Mouse (Mus musculus): Measurements from ENCODE around the gene Nanp.

Nanp gene

DNA sequence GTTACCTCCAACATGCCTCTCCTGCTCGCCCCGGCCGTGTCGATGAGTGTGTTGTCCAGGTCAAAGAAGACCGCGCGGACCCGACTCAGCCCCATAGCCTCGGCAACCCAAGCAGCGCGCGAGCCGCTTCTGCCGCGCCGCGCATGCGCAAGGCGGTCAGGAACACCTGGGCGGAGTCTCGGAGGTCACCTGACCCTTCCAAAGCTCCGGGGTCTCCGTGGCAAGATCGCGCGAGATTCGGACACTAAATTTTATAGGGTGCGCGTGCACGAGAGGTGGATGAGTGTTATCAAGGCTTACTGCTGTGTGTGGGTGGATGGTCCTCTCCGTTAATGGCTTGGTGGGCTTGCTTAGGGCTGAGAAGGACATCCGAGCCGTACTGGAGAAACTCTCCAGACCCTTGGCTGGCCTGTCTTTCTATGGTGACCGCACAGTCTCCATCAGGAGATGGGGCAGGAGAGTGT is at the start of gene Nanp, which contains the start of gene Ninl:
TSS of gene Nanp (minus strand) at position 167 of the 464 bp plus-strand sequence.
TSS of gene Ninl (minus strand) at position 151 of the 464 bp plus-strand sequence.
- peak; percentile 78 to 89 for DNase-seq (ENCODE audit: low spot score in 2 of 2)

DNA sequence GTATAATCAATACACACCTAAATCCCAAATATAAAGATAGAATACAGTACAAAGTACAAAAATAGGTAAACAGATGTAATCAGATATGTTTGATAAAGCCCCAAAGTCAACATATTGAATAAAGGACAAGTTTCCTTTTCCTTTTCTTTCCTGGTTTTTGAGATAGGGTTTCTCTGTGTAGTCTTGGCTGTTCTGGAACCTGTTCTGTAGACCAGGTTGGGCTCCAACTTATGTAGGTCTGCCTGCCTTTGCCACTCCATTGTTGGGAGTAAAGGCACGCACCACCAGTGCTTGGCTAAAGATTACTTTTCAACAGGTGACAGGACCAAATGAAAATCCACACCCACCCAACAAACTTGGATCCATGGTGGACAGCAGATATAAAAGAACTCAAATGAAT is 17.4 kb upstream of the Nanp start:
- DNase-seq (ENCODE audit: low spot score in 2 of 2) = no peak

DNA sequence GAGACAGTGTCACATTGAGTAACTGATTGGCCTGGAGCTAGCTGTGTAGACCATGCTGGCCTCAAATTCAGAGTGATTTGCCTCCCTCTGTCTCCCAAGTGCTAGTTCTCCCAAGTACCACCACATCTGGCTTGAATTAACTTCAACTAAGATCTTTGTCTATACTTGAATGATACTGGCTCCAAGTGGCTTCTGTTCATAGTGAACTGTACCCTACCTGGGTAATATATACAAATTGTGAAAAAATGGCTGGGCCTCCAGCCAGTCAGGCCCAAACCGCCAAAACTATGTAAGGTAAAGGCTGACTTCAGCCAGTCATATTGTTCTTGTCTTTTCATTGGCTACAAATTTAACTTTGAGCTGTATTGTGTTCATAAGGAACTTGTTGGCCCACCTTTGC is 1.2 kb upstream of the Nanp start:
- DNase-seq (ENCODE audit: low spot score in 2 of 2) = no peak

DNA sequence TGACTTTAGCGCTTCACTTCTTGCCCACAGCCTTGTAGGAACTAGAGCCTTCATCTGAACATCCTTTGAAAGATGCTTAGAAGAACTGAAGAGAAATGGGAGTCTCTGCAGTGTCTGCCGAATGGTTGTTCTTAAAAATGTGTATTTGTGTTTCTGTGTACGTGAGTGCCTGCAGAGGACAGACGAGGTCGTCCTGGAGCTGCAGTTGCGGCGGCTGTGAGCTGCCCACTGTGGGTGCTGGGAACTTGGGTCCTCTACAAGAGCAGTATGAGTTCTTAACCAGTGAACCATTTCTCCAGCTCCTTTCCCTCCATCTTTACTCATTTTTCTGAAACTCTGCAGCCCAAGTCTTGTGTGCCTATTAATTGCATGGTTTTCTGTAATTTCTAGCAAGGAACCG is 528 bp upstream of the Nanp start:
- DNase-seq (ENCODE audit: low spot score in 2 of 2) = no peak

DNA sequence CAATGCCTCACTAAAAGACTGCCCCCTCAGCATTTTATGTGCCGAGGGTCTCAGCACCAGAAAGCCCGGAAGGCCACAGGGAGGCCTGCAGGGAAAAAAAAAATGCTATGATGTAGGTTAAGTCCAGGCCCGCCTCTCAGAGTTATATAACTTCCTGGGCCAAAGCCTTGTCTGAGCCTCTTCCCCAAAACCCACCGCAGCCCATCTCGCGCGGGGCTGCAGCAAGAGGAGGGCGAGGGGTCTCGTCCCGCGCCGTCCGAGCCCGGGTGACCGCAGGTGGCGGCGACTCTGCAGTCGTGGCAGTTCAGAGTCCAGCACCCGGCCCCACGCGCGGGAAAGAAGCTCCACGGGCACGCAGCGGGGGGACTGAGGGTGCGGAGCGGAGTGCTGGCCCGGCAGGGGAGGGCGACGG is 381 bp downstream of the Nanp start:
- DNase-seq (ENCODE audit: low spot score in 2 of 2) = peak in 1 of 2 experiments; percentile 23

DNA sequence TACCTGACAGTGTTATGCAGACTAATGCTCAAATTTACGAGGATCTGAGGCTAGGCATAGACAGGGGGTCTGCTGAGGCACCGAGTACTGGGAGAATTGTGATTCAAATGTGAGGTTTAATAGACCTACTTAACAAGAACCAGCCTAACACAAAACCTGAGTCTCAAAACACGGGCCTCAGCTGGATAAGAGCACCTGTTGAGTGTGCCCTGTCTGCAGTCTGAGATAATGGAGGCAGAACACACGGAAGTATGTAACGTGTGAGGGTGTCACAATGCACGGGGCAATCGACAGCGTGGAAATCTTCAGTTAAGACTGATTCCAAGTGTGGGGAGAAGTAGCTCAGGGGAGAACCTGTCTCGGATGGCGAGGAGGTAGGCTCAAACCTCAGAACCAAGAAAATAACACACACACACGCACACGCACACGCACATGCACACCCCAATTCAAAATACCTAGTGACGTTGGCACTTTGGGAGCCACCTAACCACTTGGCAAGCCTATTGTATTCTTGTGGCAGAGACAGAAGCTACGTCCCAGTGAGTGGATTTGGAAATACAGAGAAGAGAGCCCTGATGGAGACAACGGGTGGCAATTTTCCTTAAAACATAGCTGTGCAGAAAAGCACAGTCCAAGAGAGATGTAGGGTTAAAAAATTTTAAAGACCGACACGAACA is 1.2 kb downstream of the Nanp start:
- no peak for DNase-seq (ENCODE audit: low spot score in 2 of 2)

DNA sequence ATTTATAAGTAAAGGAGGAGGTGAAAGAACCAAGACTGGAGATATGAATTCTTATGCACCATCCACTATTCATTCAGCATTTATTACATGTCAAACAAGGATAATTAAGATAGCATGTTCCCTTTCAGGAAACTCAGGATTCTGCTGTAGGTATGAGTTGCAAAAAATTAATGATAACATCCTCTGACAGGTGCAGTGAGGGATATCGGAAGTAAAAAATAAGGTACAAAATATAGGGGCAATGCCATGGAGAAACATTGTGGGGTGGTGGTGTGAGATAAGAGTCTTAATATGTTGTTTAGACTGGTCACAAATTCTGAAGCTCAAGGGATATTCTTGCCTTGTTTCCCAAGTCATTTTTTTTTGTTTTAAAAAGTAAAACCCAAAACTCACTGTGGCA is 1.9 kb downstream of the Nanp start:
- DNase-seq (ENCODE audit: low spot score in 2 of 2) = no peak

DNA sequence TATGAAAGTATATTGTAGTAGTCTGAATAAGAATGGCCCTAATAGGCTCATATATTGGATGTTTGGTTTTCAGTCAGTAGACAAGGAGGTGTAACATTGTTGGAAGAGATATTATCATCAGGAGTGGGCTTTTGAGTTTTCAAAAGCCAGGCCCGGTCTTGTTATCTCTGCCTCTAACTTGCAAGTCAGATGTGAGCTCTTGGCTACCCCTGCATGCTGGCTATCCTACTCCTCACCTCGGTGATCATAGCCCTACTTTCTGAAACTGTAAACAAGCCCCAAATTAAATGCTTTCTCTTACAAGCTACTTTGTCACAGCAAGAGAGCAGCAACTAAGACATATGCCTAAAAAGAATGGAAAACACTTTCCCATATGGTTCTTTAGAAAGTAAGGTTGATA is 2.5 kb downstream of the Nanp start:
- DNase-seq (ENCODE audit: low spot score in 2 of 2) = no peak

DNA sequence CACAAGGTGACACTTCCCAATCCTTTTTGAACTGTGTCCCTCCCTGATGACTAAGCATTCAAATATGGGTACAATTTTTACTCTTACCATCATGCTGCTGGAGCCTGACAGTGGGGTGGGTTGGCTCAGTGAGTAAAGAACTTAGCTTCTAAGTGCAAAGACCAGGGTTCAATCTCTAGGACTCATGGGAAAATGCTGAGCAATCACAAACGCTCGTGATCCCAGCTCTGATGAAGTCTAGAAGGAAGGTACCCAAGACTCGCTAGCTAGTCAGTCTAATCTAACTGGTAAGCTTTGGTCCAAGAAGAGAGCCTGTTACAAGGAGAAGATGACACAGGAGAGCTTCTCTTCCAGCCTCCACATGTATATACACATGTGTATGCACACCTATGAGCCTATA is 4.8 kb downstream of the Nanp start:
- DNase-seq (ENCODE audit: low spot score in 2 of 2) = no peak

DNA sequence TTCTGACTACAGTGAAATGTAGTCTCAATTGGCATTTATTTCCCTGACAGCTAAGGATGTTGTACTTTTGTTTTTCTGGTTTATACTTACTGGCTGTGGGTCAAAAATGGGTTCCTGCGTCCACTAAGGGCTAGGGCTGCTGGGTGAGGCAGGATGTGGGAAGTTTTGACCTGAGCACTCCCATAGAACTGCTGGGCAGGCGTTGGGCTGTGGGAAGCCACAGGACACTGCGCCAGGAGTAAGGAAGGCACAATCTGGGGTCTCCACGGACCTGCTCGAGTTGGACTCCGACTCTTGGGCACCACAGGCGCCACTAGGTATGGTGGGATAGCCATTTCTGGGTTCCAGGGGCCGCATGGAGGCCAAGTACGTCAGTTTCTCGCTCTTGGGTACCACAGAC is 18.0 kb downstream of the Nanp start:
- no peak for DNase-seq (ENCODE audit: low spot score in 2 of 2)

DNA sequence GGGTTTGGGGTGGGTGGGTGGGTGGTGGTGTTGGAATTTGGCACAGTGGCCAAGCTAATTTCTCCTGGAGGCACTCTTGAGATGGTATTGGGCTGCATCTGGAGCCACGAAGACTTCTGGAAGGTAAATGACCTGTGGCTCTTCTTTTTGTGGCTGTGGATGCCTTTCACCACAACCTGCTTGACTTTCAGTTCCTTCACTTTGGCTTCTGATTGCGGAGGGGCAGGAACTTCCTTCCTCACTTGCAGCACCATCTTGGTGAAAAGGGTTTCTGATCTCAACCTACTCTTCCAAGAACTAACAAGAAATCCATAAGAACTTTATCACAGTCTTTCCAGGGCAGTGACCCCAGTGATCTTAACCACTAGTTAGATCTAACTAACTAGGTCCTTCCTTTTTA is 23.9 kb downstream of the Nanp start:
- no peak for DNase-seq (ENCODE audit: low spot score in 2 of 2)

DNA sequence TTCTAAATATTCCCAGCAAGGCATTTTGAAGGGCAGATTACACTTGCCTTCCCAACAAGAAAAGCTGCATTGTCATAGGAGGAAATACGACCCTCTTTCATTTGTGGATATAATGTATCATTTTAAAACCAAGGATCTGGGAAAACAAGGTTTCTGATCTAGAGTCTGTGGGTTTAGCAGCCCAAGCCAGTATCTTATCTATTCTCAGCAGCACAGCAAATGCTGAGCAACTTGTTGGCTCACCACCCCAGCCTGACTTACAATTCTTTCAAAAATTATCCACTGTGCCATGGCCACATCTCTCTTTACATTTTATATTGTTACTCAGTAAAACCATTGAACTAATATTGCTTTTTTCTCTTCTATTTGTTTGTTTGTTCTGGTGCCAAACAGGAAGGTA is 27.9 kb downstream of the Nanp start:
- no peak for DNase-seq (ENCODE audit: low spot score in 2 of 2)

DNA sequence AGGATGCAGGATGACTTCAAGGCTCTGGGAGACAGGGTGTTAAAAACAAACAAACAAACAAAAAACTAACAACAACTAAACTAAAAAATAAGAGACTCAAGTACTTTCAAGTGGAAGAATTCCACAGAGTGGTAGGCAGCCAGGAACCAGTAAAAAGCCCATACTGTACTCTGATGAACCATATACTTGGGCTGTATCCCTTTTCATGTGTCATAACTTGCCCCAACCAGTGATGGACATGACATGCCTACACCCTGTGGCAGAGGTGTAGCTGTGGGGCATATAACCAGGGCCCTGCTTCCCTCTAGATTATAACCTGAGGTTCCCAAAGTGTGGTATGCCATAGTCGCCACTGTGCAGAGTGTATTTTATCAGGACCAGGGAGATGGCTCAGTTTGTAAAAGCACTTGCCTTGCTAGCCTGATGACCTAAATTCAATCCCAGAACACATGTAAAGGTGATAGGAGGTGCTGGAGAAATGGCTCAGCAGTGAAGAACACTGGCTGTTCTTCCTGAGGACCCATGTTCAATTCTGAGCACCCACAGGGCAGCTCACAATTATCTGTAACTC is 29.6 kb downstream of the Nanp start:
- DNase-seq (ENCODE audit: low spot score in 2 of 2) = no peak

DNA sequence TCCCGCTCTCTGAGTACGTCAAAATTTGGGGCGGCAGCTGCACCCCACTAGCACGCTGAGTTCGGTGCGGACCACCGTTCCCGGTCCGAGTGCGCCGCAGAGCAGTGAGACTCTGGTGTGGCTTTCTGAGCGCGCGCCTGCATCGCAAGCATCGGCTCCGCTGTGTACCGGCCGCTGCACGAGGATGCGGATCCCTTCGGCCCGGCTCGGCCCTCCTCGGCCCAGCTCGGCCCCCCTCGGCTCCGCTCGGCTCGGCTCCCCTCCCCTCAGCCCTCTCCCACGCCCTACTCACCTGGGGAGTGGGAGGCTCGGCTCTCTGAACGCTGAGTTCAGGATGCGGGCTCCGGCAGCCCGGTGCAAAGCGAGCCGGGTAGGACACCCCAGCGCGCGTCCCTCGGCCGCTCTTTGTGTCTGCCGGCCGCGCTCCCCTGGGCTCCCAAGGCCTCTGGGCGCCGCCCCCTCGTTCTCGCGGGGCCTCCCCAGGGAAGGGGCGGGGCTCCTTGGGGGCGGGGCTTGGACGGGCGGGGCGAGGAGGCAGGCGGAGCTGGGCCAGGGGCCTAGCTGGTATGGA is 30.2 kb downstream of the Nanp start:
- peak; percentile 54 to 61 for DNase-seq (ENCODE audit: low spot score in 2 of 2)

DNA sequence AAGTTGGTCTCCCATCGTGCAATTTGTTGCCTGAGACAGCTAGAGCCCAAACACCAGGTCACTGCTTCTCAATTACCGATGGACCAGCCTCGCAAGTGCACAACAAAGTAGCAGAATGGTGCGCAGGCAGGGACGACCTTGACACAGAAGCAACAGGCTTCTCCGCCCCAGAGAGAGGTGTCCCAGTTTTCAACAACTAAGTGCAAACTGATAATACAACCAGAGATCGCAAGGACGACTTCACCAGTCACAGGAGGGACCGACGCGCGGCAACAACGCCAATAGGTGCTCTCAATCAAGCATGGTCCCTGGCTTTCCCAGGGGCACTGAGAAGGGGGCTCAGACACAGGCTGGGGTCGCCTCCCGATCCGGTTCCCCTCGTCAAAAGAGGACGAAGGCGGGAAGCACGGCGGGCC is 30.7 kb downstream of the Nanp start:
- DNase-seq (ENCODE audit: low spot score in 2 of 2) = no peak

DNA sequence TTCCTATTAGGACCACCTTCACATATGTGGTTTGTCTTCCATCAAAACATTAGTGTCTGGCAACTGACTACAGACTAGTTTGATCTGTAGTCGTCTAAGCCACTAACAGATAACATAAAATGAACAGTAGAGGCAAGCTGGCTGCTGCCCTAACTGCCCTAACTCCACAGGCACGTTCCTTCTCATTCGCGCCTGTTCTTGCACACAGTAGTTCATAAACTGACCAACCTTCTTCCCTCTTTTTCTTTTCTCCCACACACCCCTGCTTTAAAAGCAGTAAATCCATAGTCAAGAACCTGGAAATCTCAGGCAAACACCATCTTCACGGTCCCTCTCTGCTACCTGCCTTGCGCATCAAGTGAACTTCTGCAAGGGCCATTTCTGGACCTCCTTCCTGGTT is 31.2 kb downstream of the Nanp start:
- DNase-seq (ENCODE audit: low spot score in 2 of 2) = no peak

DNA sequence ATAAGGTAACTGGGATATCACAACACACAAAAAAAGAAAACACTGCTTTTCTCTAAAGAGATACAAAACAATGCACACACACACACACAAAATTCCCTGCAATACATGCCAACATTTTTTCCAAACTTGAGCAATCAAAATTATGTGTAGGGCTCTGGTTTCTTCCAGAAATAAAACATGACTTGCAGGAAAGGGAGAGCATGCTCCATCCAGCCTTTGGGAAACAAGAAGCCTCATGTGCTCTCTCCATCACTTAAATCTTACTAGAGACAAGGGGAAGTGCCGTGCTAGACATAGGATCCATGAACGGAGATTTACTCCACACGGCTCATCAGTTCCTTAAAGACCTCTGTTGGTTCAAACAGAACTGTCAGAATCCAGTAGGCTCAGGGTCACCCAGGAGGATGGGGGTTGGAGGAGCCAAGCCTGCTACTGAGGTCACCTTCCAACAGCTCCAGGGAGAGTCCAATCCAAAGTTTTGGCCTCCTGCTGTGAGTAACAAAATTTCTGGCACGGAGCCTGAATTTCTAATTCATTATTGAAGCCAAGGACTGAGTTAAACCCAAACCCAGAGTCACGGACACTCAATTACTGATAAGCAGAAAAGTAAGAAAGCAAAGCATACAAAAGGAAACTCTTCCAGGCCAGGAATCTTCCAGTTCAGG is 32.8 kb downstream of the Nanp start:
- no peak for DNase-seq (ENCODE audit: low spot score in 2 of 2)

DNA sequence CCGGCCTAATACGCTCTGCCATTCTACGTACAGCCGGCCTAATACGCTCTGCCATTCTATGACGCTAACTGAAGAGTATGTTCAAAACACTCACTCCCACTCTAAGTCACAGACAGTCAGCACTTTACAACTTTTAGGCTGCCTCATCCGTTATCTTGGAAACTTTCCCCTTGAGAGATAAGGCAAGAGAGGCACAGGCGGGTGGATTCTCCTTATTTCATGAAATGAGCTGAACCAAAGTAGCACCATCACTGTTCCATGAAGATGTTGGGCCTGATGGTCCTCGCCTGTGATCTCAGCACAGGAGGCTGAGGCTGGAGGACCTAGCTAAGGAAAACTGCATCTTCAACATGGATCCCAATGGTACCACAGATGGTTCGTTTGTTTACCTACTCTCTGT is 34.8 kb downstream of the Nanp start:
- DNase-seq (ENCODE audit: low spot score in 2 of 2) = no peak

DNA sequence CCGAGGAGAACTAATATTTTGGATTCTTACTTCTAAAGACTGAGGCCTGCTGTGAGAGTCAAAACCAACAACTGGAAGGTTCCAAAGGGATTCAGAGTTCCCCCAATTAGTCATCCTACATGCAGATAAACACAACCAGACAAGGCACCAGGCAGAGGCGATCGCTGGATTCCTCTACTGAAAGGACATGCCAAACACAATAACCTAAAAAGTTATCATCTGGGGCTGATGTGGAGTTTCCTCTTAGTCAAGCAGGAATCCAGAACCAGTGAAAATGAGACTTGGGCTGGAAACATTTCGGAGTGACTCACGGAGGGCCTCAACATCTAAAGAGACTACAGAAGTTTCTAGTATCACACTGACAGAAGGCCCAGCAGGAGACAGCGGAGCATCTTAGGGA is 35.4 kb downstream of the Nanp start:
- DNase-seq (ENCODE audit: low spot score in 2 of 2) = no peak

DNA sequence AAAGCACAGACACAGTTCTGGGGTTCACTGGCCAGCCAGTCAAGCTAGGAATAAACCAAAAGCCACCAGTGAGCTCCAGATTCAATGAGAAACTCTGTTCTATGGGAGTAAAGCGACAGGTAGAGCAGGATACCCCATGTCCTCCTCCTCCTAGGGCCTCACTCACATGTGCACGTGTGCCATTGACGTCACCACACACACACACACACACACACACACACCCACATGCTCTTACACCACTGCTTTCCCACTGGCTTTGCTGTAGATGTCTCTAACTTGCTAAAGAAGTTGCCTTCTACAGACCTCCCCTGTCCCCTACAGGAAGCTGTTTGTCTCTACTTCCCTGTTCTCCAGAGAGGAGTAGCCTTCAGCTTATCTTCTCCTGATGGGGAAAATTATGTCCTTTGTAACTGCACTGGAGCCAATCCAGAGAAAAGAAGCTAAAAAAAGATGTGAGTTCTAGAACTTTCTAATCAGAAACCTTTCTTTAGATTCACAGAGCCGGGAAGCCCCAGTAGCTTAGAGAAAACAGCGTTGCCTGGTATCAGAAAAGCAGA is 37.5 kb downstream of the Nanp start:
- no peak for DNase-seq (ENCODE audit: low spot score in 2 of 2)

DNA sequence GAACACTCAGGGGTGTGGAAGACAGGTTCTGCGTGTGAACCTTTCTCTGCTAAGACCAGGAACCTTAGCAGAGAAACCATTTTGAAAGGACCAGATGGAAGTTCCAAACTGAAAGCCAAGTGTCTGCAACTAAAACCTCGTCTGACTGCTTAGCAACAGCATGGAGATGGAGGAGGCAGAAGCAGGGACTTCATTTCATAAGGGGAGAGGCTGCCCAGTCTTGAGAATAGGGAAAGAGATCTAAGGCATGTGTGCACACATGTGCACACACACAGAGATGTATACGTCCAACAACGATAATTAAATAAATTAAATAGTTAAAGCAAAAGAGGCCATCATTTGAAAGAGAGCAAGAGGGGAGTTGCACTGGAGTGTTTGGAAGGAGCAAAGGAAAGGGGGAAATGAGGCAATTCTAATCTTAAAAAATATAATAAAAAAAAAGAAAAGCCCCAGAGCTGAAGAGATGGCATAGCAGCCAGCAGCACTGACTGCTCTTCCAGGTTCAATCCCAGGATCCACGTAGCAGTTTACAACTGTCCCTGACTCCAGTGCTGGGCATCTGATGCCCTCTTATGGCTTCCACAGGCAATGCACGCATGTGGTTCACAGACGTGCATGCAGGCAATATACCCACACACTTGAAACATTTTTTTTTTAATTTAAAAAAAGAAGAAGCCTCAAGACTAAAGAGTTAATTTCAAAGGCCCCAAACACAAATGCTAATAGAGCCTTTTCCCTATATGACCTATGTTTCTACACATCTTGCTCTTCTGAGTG is 38.6 kb downstream of the Nanp start:
- peak; percentile 43 to 45 for DNase-seq (ENCODE audit: low spot score in 2 of 2)

DNA sequence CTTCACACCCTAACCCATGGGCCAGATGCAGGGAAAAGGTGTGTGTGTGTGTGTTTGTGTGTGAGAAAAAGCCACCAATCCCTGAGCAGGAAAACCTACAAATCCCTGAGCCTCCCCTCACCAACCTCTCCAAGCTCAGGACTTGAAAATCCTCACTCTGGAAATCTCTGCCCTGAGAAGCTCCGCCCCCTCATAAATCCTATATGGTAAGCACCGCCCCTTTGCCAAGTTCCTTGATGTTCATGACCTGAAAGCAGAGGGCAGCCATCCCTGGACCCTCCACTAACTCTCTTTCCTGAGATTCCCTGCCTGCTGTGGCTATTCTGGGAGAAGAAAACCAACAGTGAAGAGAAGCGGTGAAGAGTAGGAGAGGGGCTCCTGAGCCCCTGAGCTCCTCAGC is 40.2 kb downstream of the Nanp start:
- DNase-seq (ENCODE audit: low spot score in 2 of 2) = no peak

Measured in frontal cortex, postnatal 25 days (tissue).